Mouse (Mus musculus) brain, embryonic 14.5 days (tissue): ENCODE measurements at regions not wholly inside any gene's neighbourhood (a gene's known extent, or its start where the extent isn't known, plus 50 kb on each side); places are given as distances from the start of the nearest gene placed in this dataset.

Source experiments
- CTCF ChIP-seq: fragments of 200-500 bp; IDR thresholded peaks from 2 replicates; pipeline ENCODE4 v1.5.1; 2012; ENCODE audit warnings: inconsistent platforms, mild to moderate bottlenecking, moderate library complexity, borderline replicate concordance; ENCODE audit not compliant: insufficient read depth, insufficient read length; ENCODE audit errors: extremely low read depth
- POLR2A ChIP-seq: fragments of 200-500 bp; IDR thresholded peaks from 2 replicates; pipeline ENCODE4 v1.6.1; 2012; ENCODE audit warnings: mild to moderate bottlenecking, inconsistent platforms, borderline replicate concordance; ENCODE audit not compliant: poor library complexity, insufficient read depth, insufficient read length, severe bottlenecking; ENCODE audit errors: extremely low read depth

DNA sequence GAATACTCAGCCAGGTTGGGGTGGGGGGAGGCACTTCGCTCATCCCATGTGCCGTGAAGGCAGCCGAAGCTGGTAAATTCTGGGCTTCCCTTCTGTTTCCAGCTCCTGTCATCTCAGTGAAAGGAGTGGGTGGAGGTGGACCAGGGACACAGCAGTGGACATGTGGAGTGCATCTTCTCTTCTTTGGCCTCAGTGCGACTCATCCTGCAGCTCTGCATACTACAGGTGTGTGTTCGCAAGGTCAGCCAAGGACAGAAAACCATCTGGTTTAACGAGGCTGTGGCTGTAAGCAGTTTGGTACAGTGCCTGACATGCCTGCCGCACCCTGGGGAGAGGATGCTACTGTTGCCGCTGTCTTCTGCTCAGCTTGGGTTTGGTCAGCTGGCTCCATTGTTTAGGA lies 386.3 kb upstream of the Myt1l start:
- no peak for TF ChIP-seq POLR2A
- TF ChIP-seq CTCF: no peak
